Mouse (Mus musculus): ENCODE measurements around the gene Esr1.
A peak's percentile ranks its signal among the peaks of the same experiment; 100 is the strongest.

The Esr1 gene

DNA sequence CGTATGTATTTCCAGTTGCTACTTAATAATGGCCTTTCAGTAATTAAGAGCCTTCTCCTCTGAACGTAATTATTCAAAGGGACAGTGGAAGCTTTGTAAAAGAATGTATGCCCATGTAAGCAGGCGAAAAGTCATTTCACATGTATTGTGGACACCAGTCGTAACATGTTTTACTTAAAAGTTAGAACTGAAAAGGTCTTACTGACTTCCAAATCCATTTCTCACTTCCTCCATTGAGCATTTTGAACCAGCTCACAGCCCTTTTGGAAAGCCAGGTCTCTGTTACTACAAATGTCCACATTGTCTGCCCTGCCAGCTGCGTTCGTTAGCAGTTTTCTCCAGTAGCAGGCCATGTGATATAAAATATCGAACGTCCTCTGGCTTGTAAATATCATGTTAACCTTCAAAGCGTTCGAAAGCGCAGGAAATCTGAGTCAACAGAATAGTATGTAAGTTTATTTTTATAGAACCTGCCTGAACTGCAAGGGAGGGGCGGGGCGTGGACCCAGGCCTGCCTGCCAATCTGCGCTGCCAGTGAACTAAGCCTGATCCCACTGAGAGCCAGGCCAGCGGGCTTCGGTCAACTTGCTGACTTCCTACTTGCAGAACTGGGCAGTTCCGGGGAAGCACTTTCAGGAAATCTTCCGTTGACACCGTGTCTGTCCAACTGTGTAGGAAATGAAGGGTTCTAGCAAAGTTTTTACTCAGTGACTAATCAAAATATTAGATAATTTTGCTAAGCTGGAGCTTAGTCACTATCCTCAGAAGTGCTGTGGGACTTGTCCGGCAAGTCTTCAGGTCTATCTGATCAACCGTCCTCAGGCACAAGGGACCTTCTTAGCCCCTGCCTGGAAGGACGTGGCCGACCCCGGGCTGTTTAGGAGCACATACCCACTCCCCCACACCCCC lies 9.5 kb downstream of the Esr1 start:
- DNase-seq = peak; percentile 63 to 64

DNA sequence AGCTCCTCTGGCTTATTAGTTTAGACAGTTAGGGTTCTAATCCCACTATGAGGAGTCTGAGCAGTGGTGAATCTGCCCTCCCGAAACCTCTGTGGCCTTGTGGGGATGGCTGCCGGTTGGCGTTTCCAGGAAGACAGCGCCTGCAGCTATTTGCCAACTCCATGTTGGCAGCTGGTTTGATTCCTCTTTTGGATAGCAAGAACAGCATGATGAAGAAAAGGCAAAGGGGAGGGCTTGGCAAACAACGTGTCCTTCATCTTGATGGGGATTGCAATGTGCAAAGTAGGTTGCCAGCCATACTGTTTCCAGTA lies 10.1 kb downstream of the Esr1 start:
- DNase-seq = no peak

DNA sequence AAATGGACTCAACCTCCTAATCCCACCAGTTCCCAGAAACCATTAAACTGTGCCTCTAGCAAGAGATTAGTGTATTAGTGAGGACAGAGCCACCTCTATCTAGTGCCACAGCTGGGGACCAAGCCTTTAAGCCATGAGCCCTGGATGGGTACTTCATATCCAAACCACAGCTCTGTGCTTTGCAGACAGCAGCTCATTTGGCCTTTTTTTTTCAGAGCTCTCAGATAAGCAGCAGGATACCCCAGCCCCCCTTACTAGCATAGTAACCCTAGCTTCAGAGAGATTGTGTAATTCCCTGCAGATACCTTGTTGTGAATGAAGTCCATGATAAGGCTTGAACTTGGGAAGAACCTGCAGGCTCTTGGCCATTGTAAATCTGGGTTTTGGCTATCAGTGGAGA lies 11.9 kb downstream of the Esr1 start:
- DNase-seq = no peak

DNA sequence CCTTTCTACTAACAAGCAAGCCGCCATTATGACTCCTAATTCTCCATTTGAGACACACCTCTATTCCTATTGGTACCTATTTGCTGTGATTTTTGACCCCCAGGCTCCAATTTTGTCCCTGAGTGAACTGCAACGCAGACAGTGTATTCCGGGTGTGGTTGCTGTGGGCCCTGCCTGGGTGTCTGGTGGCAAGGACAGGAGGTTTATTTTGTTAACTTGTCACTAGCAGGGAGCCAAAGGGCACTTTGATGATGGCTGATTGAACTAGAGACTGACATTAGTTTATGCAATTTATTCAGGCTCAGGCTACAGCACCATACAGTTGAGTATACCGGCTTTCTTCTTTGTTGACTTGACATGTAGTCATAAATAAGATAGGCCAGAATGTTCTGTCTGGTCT lies 13.2 kb downstream of the Esr1 start:
- DNase-seq = peak; percentile 30 to 38

DNA sequence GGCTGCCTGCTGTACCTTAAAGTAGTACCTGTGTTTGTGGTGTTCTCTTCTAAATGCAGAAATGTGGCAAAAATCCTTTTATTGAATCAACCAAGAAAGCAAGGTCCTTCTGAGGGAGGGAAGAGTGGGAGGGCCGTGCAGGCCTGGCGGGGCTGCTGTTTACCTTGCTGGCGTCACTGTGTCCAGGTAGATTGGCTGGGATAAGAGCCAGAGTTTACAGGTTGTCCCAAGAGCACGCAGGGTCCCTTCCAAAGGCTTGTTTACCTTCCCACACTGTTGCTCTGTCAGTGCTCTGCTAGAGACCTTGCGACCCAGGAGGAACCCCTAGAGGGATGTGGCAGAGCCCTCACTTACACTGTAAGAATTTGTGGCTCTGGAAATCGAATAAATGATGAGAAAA lies 13.9 kb downstream of the Esr1 start:
- DNase-seq = no peak

DNA sequence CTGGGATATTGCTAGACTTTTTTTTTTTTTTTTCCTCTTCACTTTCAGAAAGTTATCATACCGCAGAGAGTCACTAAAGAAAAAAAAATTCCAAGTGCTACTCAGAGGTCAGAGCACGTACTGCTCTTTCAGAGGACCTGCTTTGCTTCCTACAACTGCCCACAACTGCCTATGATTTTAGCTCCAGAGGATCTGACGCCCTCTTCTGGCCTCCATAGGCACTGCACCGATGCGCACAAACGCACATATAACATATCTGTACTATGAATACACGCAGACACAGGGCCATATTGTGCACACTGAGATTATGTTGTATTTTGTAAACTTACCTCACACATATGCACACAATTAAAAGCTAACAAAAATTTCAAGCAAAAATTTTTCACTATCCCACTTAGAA lies 15.0 kb downstream of the Esr1 start:
- DNase-seq = peak in 1 of 2 experiments; percentile 34

DNA sequence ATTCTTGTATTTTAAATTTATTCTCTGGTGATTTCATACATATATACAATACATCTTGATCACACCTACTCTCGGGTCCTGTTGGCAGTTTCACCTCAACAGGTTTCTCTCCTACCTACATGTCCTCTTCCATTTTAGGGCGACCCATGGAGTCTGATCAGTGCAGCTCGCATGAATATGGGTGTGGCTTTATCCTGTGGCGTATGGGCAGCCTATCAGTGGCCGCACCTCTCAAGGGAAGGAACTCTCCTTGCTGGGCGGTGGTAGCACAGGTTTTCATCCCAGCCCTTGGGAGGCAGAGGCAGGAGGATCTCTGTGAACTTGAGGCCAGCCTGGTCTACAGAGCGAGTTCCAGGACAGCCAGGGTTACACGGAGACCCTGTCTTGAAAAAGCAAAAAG lies 15.6 kb downstream of the Esr1 start:
- DNase-seq = no peak

DNA sequence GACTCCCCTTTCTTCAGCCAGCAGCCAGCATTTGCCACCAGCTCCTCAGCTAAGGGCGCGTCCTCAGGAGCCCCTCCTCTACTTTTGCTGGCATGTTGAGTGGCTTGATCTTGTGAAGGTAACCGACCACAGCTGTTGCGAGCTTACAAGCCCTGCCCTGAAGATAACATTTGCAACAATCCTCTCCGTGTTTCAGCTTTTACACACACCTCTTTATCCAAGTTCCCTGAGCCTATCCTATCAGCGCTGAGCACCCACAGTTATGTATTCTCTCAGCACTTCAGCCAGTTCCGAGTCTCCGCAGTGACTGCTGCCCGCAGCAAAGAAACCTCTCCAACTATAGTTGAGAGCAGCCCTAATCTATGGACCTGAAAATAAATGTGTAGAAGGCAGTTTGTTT lies 16.0 kb downstream of the Esr1 start:
- DNase-seq = no peak

DNA sequence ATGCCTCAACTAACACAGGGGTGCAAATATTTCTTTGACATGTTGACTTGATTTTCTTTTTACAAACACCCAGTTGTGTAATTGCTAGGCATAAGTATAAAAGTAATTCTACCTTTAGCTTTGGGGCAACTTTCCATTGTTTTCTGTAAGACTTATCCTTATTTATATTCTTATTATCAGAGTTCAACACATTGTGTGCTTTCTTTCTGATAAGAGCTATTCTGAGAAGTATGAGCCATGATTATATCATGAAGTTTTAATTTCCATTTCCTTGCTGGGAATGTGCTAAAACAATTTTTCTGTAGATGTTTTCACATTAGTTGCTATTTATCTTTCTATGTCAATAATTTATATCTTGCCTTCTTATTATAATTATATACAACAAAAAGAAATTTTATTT lies 17.9 kb downstream of the Esr1 start:
- no peak for DNase-seq

DNA sequence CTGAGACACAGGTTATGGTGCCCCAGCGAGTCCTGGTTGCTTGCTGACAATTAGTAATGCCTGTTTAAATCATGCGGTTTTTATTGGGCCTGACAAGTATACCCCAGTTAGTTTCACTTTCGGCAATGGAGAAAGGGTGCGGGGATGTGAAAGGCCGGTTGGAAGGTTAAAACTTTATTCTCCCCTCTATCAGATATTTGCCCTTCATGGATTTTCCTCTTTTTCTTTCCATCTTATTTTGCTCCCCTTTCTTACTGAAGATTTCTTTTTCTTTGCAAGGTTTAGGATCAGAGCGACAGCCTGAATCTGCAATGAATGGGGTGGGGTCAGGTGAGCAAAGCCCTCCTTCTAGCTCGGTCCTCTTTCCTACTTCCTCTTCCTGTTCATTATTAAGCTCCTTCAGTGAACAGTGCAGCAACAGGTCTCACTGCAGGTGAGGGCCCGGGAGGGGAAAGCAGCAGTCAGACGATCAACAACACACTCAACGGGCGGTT lies 20.9 kb downstream of the Esr1 start:
- no peak for DNase-seq

DNA sequence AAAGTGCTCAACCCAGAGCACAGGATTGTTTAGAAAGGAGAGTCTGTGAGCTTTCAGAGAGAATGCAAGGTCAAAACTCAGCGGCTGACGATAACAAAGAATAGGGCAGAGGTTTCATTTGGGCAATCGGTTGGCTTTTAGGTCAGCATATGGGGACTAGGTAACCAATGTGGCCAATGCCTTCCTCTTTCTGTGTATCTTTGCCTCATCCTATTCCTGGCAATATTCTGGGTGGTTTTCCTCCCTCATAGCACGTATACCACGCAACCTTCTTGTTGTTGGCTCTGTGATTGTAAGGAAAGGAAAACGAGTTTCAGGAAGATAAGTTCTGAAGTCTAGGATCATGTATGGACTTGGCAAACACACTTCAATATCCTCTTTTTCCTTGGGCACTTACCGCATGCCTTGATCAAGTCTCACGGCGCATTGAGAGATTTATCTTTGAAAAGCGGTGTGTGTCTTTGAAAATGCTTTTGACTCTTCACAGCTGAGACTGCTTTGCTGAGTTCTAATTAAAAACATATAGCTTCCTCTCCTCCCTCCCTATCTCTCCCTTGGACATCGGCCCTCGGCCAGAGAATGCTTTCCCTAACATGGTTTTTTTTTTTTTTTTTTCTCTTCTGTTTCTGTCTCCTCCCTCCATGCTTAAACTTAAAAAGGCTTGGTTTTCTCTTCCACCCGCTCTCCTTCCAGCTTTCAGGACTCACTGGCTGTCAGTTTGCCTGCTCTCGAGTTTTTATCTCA lies 22.1 kb downstream of the Esr1 start:
- no peak for DNase-seq

DNA sequence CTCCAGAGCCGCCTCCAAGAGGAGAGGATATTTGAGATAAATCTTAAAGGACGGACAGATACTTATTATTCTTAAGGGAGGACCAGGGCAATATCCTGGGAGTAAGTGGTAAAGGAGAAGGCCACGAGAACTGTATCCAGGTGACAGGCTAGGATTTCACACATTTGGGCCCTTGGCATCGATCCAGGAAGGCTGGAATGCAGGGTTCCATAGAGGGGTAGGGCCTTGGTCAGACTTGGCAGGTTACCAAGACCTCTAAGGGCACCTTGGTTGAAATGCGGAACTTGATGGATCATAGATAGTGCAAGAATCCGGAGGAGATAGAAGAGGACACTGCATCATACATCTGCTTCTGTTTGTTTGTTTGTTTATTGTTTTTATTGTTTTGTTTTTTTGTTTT lies 24.3 kb downstream of the Esr1 start:
- DNase-seq = no peak

DNA sequence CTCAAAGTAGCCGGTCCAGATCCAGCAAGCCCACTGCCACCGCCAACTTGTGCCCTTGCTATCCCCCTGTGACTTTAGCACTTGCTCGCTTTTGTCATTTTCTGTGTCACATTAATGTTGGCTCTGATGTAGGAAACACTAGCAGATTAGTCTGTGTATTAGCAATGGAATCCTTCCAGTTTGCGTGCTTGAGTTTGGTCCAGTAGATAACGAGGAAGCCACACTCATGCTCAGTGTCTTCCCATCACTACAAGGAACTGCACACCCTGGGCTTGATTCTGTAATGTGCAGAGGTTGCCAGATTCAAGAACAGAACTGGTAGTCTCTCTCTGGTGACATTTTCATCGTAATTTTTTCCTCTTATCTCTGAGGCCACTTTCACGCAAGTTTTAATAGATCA lies 34.7 kb downstream of the Esr1 start:
- DNase-seq = no peak

DNA sequence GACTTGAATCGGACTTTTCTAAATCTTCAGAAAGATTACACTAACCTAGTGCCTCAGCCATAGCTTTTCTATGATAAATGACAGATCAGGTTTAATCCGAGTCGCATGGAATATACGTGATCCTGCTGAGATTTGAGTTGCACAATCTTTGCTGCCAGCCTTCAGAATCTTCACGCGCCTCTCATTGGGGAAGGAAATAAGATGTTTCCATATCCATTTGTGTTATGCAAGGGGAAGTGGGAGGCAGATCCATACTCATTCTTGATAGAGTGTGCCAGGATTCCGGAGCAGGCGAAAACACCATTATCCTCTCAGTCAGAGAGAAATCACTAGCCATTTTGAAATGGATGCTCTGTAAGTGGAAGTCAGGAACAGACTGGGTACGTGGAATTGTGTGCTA lies 35.5 kb downstream of the Esr1 start:
- DNase-seq = no peak

DNA sequence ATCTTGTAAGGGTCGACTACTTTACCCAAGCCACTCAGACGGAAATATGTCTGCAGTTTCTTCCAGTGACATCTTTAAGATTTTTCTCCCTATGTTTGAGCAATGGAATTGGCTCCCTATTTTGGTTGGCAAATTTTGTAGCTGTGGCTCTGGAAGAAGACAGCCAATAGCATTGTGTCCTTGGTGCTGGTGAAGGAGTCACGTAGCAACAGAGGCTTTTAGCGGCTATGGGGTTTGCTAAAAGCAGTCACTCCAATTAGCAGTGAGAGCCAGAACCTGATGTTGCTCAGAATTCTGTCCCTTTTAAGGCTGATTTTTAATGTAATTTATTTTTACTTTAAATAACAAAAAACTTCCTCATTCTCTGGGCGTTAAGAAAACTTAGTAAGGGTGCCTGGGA lies 54.0 kb downstream of the Esr1 start:
- no peak for DNase-seq

DNA sequence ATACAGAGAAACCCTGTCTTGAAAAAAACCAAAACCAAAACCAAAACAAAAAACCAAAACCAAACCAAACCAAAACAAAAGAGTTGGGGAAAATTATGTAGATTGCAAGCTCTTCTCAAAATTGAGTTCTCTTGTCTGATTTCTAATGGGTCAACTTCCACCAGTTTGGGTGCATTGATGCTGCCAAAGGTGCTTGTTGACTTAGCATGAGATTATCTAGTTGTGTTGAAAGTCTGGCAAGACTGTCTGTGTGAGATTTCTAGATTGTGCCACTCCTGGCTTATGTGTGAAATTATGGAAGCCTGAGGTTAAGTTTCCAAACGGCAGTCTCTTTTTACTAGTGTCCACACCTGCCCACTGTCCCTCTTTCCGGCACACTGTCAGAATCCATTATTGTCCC lies 55.6 kb downstream of the Esr1 start:
- no peak for DNase-seq

DNA sequence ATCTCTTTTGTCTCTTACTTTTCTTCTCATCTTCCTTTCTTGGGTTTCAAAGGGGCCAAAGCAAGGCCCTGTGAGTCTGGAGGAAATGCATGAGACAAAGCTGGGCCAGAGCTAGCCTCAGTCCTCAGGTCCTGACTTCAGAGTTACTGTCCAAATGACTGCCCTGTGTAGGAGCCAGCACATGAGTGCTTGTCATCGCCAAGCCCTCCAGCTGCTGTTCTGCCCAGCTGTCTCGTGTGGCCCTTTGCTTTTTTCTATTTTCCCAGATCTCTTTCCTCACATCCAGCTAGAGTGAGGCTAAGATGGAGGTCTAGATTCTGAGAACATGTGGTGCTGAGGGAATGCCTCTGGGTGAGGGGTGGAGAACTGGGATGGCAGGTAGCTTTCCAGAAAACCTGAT lies 58.7 kb downstream of the Esr1 start:
- no peak for DNase-seq

DNA sequence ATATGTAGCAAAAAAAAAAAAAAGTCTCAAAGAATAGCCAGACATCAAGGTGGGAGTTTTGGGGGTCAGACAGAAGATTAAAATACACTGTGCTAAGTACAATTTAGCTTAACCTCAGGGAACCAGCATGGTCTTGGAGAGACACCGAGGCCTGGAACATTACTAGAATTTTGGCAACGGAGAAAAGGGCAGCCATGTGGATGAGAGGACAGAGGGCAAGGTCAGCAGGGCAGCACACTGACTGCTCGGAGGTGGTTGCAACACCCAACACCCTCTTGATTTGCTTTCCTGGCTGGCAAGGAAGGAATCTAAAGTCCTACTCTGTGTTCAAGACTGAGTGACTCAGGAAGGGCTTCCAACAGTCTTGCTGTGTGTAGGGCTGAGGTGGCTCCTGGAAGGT lies 60.5 kb downstream of the Esr1 start:
- DNase-seq = peak; percentile 51 to 65

DNA sequence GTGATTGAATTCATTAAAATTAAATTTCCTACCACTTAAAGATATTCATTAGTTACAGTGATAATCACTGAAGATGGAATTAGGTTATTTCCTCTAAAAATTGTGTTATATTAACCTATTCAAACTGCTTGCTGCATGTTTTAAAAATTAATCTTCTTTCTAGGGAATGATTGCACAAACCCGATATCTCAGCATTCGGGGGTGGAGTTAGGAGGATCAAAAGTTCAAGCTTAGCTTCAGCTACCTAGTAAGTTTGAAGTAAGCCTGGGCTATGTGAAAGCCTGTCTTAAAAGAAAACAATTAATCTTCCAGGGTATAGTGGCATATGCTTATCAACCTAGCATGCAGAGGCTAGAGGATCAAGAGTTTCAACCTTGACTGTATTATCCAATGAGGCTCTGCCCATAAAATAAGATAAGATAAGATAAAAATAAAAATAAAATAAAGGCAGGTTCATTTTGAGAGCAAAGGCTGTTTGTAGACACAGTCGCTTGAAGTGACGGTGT lies 62.0 kb downstream of the Esr1 start:
- peak in 1 of 2 experiments; percentile 10 for DNase-seq

DNA sequence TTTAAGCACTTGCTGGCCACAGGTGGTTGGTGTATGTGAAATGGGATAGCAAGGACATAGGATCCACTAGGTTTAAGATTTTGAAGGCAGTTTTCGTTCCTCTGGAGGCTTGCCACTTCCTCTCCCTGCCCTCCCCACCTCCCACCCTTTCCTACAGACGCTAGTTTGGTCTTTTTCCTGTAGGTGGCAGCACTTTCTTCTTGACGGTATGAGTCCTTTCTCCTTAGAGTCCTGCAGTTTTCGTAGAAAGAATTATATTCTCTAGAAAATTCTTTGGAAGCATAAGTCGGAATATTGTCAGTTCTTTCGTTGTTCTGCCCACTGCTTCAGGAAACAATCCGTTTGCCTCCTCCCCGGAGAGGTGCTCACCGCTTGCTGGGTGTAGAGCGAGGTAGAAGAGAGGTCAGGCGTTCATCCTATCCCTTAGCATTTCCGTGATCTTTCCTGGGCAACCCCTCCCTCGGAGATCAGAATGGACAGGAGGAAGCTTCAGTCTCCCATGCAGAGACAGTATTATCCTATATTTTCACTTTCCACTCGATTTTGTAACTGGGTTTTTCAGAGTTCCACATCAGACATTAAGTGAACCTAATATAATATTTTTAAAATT lies 63.7 kb downstream of the Esr1 start:
- peak; percentile 26 for DNase-seq

DNA sequence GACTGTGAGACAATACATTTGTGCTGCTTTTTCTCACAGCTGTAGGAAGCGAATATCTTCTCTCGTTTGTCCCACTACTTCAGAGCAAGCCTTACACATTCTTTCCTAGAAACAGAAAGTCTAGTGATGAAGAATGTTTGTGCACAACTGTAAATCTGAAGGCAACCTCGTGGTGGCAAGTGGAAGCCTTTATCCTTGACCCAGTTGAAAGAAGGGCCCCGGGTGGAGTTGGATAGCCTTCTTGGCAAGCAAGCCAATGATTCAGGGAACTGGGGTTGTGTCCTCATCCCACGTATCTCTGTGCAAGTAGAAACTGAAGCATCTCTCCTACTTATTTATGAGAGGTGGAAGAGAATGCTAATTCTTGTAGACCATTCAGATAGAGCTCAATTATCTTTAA lies 71.7 kb downstream of the Esr1 start:
- DNase-seq = no peak

DNA sequence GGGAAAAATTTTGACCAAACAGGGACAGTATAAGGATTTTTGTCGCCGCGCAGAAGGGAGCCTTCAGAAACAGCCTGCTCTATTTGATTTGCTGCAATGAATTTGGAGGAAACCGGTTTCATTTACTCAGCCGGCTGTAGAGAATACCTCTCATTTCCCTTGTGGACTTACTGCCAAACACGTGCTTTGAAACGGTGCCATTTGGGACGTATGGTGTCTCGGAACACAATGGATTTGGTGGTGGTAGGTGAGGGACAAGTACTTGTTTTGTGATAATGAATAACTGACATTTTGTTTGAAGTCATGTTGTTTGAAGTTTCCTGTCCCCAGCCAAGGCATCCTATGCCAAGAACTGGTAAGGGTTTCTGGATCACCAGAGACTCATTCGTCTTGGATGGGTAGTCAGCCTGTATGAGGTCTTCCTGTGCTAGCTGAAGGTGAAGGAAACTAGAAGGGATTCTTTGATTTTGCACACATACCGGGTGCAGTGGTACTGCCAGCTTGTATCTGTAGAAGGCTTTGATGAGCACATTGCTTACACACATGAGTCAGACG lies 72.4 kb downstream of the Esr1 start:
- DNase-seq = peak; percentile 28 to 44

DNA sequence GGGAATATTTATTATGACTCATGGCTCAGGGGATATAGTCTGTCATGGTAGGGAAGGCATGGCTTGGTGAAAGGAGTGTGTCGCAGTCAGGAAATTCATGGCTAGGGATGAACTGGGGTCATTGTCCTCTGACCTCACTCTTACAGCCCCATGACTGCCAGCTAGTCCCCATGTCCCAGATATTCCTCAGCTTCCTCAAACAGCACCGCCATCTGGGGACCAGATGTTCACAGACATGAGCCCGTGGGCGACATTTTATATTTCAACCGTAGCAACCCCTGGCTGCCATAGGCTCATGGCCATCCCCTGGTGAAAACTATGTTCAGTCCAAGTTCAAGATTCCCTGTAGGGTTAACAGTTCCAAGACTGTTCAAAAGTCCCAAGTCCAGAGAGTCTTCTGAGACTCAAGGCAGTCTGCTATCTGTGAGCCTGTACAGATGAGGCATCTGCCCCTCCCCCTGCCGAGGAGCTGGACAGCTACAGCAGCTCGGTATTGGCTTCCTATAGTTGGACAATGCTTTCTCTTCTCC lies 83.0 kb downstream of the Esr1 start:
- peak in 1 of 2 experiments; percentile 15 for DNase-seq

Data from kidney, adult 8-10 months (tissue).